Mouse (Mus musculus) adrenal gland, postnatal 36 days (tissue): Measurements from ENCODE around the gene Ube2q2. TPM values are rescaled to one million over a fixed set of nuclear protein-coding genes. Genes with fewer than 3 reads are reported as not detected.
"Not testable (repeated sequence)": the region's sequence is repeated elsewhere in the genome, so short reads cannot be mapped to it uniquely, and the experiment has no call there.

Source experiments
- DNase-seq, 2 experiments: peaks; one replicate each; pipeline ENCODE4 v3.0.0; 2021; ENCODE audit warnings: mixed read lengths in 1 of 2
- long read RNA-seq, 2 experiments: library from polyadenylated mRNA; stranded (forward); transcript quantifications; one replicate each; pipeline ENCODE4 v2.0.0; 2021; ENCODE audit warnings: borderline sequencing depth in 2 of 2
- total RNA-seq, 2 experiments: library from RNA; stranded (reverse); gene quantifications; 2 replicates each; pipeline ENCODE4 v1.2.3; 2021

Ube2q2 gene
- total RNA-seq, result 10 to 100 TPM; 48.2 to 55.3 TPM
- long read RNA-seq, experiment 1, transcript Ube2q2-202 (12 exons, 1,680 nt), result minor isoform, 5 of 86 reads
- long read RNA-seq, experiment 1, transcript Ube2q2-201 (13 exons, 3,456 nt), result major isoform, 65 of 86 reads
- long read RNA-seq, experiment 1, partial matches to known transcripts, result 7 of 86 reads
- long read RNA-seq, experiment 1, other reads (novel, unspliced or antisense), result 9 of 86 reads
- long read RNA-seq, experiment 2, transcript Ube2q2-201 (13 exons, 3,456 nt), result major isoform, 9 of 11 reads
- long read RNA-seq, experiment 2, partial matches to known transcripts, result 0 of 11 reads
- long read RNA-seq, experiment 2, other reads (novel, unspliced or antisense), result 1 of 11 reads

DNA sequence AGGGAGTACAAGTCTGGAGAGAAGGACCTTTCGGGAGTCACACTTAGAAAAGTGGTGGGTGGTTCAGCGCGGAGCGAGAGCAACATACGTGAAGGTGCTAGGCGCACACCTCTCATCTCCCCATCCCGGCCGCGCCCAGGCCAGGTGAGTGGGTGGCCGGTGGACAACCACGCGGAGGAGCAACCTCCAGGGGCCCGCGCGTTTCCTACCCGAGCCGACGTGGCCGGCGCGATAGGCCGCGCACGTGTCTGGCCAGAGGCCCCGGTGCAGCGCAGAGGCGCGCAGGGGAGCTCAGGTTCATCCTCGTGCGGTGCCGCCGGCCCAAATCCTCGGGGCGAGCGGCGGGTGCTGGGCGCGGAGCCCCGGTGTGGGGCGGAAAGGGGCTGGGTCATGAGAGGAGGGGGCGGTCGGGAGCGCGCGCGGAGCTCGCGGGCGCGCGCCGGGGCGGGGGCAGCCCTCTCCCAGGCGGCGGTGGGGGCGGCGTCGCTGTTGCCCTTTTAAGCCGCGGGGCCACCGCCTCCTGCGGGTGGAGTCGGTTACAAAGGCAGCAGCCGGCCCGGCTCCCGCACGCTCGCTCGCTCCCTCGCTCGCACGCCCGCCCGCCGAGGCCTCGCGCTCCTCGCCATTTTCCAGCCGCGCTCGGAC, at the start of gene Ube2q2:
Ube2q2 (plus strand) TSS at position 1 of the 645 bp plus-strand sequence.
- peak; percentile 86 to 90 for DNase-seq

DNA sequence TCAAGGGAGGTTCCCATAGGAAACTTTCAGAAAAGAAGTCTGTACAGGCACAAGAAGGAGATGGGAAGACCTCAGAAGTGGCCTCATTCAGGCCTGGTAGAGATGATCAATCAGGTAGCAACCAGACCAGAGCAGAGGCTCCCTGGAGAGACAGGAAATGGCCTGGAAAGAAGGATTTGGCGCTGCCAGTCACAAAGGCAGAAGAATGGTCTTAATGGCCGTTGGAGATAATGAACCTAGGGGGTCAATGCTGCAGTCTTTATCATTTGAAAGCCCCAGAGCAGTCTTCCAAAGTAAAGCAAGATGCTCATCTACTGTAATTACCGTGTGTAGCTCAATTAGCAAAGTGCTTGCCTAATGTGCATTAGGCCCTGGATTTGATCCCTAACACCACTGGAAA, 47.5 kb upstream of the Ube2q2 start:
- DNase-seq, result no peak

DNA sequence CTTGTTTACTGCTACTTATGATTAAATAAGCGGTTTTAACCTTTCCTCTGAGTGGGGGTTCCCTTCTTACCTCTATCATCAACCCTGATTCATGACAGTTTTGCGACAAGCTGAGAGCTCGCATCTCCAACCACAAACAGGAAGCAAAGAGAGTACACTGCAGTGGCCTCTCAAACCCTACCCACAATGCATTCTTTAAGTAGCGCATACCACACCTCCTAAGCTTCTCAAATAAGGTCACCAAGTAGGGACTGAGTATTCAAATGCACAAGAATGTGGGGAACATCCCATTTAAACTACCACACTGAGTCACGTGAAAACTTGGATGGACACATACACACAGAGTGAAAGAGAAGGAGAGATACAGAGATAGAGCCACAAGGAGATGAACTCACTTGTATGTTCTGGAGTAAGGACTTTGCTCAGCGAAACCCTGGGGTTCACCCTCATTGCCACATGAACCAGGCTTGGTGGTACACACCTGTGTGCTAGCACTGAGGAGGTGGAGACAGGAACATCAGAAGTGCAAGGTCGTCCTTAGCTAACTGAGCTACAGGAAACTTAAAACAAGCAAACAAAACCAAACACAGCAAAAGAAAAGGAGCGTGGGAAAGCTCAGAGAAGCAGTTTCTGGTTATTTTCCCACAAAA, 46.3 kb upstream of the Ube2q2 start:
- no peak for DNase-seq

DNA sequence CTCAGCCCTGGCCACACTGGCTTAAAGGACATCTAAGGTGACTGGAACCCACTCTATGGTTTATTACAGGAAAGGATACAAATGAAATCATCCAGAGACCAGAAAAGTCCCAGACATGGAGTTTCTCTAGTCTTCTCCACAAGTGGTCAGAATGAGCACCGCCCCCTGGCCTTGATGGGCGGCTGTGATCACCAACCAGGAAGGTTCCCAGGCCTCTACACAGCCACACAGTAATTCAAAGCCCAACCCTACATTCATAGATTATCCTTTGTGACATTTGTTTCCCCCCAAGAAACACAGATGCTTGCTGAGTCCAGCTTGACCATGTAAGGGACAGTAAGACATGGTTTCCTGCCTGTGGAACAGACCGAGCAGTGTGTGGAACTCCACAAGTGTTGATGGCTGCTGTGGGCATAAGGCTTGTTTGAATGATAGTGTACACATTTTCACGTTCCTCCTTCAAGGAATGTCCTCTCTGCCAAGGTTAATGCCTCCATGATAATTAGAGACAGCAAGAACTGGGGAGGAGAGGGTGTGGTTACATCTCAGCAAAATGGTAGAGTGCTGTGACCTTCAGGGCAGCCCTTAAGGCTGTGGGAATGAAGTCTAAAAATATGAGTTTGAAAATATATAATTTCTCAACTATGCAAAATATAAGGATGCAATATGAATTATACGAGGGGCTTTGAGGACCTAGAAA, 45.6 kb upstream of the Ube2q2 start:
- DNase-seq, result no peak

DNA sequence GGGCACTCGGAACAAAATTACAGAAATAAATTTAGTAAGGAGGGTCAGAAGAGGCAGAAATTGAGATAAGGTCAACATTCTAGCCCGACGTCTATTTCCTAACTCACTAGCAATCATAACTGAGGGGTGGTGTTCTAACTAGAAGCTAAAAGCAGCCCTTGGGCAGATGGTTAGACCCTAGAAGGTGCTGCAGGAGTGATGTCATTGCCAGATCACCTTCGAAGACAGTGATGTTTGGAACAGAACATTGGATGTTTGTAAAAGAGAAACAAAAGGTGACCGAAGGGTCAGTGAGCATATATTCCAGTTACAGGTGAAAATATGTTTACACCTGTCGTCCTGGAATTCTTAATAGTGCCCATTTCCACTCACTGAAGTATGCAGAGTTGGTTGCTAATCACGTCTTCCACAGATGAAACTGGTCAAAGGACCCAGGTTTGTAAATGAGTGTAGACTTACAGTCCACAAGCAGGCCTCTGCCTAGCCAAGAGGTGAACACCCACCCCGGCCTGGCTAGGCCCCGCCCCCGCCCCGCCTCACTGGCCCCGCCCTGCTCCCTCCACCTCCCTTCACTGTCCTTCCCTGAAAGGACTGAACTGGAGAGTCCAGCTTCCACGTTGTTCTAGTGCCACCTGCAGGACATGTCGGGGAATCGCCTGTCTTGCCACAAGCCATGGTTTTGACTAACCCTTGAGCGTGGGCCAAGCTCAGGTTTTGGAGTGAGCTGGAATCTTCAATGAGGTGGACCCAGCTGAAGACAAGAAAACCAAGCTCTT, 38.4 kb upstream of the Ube2q2 start:
- peak; percentile 87 to 88 for DNase-seq

DNA sequence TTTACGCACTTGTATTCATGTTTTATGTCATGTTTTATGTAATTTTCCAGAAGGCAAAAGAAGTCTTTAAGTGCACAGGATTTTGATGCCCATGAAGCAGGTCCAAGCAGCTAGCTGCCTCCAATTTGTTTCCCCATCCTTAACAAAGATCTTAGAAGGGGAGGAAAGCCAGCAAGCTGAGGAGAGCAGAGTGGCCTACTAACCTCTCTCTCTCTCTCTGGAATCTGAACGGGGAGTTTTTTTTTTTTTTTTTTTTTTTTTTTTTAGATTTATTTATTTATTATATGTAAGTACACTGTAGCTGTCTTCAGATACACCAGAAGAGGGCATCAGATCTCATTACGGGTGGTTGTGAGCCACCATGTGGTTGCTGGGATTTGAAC, 37.8 kb upstream of the Ube2q2 start:
- DNase-seq, result not testable (repeated sequence)

GRCm38 (mm10) chr9:55114752-55115151, 33.9 kb upstream of the Ube2q2 start:
- DNase-seq, result peak; percentile 56

DNA sequence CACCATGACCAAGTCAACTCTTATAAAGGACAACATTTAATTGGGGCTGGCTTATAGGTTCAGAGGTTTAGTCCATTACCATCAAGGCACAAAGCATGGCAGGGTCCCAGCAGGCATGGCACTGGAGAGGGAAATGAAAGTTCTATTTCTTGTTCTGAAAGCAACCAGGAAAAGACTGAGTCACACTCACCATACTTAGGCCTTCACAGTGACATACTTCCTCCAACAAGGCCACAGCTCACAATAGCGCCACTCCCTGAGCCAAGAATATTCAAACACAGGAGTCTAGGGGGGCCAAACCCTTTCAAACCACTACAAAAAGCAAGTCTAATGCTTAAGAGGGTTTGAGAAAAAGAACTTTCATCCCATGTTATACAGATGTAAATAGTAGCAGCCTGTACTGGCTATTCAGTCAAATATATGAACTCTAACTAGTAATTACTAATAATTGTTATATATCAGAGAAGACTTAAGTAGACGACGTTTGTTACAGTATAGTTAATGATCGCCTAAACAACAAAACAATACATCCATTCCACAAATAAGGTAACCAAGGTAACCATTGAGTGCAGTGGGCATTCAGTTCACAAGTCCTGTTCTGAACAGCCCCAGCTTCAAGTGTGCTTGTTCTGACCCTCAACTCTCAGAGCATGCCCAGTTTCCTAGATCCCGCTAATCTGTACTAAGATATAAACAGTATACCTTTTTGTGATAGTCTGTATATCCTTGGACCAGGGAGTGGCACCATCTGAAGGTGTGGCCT, 31.2 kb upstream of the Ube2q2 start:
- peak; percentile 5 to 18 for DNase-seq

DNA sequence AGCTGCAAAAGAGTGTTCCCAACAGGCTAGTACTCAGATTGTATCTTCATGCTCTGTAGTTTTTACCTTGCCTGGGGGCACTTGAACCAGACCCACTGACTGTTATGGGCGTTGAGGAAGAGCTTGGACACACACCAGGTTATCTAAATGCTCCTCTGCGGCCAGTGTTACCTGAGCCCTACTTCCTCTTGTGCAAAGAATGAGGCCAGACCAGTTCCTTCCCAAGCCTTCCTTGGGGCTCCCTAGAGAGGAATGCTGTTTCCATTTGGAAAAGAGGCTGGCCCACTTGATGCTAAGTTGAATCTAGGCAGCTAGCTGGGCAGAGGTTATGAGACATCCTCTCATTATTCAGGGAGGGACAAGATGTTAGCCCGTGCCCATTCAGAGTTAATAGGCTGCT, 26.1 kb upstream of the Ube2q2 start:
- no peak for DNase-seq

- no peak for DNase-seq
These were observed 22.9 kb upstream of the Ube2q2 start for GRCm38 (mm10) chr9:55125735-55126134.

- no peak for DNase-seq
These were observed 22.4 kb upstream of the Ube2q2 start for GRCm38 (mm10) chr9:55126295-55126694.

DNA sequence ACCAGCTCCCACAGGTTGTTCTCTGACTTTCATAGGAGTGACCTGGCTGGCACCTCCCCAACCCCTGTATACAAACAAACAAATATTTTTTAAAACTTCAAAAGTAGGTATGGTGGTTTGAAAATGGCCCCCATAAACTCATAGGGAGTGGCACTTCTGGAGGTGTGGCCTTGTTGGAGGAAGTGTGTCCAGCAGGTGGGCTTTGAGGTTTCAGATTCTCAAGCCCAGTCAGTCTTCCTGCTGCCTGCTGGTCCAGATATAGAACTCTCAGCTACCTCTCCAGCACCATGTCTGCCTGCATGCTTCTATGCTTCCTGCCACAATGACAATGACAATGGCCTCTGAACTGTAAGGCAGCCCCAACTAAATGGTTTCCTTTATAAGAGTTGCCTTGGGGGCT, 16.8 kb upstream of the Ube2q2 start:
- DNase-seq, result no peak

GRCm38 (mm10) chr9:55136576-55136975, 12.1 kb upstream of the Ube2q2 start:
- DNase-seq, result peak in 1 of 2 experiments; percentile 33

GRCm38 (mm10) chr9:55137112-55137511, 11.5 kb upstream of the Ube2q2 start:
- no peak for DNase-seq

GRCm38 (mm10) chr9:55139958-55140357, 8.7 kb upstream of the Ube2q2 start:
- peak in 1 of 2 experiments; percentile 51 for DNase-seq

GRCm38 (mm10) chr9:55149499-55150278, 1.0 kb downstream of the Ube2q2 start:
- peak; percentile 68 to 80 for DNase-seq

DNA sequence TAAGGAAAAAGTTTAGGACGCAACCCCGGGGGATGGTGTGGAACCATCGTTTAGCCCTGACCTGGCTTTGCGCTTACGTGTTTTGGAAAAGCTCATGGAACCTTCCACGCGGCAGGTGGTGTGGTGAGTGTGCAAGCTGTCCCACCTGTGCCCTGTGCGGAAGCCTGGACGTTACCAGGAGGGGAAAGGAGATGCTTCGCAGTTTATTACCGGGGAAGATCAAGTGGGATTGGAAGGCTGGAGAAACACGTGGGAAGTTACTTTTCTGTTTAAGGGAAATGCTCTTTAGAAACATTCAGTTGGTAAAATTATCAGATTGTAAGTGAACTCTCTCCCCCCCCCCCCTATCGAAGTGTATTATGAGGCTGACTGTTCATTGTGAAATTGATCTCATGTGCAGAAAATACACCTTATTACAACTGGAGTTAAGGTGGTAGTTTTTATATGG, 1.6 kb downstream of the Ube2q2 start:
- DNase-seq, result peak; percentile 17 to 29

DNA sequence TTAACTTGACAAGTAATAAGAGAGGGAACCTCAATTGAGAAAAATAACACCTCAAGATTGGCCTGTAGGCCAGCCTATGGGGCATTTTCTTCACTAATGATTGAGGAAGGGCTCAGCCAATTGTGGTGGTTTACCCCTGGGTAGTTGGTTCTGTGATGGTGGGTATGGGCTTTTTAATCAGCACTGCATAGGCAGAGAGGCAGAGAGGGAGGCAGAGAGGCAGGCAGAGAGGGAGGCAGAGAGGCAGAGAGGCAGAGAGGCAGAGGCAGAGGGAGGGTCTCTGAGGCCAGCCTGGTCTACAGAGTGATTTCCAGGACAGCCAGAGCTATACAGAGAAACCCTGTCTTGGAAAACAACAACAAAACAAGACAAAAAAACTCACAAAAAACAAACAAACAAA, 2.4 kb downstream of the Ube2q2 start:
- no peak for DNase-seq

DNA sequence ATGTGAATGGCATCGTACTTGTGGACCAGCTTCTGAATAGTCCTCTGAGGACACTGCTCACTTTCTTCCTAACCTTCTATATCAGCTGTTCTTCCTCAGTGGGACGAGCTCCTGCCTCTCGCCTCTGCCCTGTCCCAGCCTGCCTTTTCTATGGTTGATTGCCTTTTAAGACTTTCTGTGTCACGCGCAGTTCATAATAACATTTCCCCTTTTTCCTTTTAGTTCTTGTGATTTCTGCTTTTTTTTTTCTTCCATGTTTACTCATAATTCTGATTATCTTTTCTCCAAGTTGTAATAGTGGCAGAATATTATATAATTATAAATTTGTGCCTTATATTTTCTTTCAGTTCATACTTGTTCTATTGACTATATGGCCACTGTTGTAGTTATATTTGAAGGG, 4.3 kb downstream of the Ube2q2 start:
- no peak for DNase-seq
